Mouse (Mus musculus) forebrain, embryonic 16.5 days (tissue): ENCODE measurements at regions not wholly inside any gene's neighbourhood (a gene's known extent, or its start where the extent isn't known, plus 50 kb on each side); places are given as distances from the start of the nearest gene placed in this dataset.

Experiments
- ATAC-seq: fragments of 200-750 bp; cut with Nextera tagmentation; 2 replicates; pipeline ENCODE4 v1.8.0; 2017; ENCODE audit warnings: mild to moderate bottlenecking, moderate library complexity
- H3K27ac ChIP-seq: fragments of 300-500 bp; sonication (generic); 2 replicates; pipeline ENCODE4 v1.5.1; 2014; ENCODE audit warnings: low read length, control low read depth
- H3K27me3 ChIP-seq: fragments of 300-500 bp; sonication (generic); replicated peaks from 2 replicates; pipeline ENCODE4 v1.6.1; 2014; ENCODE audit warnings: low read length; ENCODE audit not compliant: control insufficient read depth, insufficient read depth
- H3K36me3 ChIP-seq: fragments of 300-500 bp; sonication (generic); 2 replicates; pipeline ENCODE4 v1.6.1; 2014; ENCODE audit not compliant: control insufficient read depth, insufficient read depth
- H3K4me1 ChIP-seq: fragments of 300-500 bp; sonication (generic); replicated peaks from 2 replicates; pipeline ENCODE4 v1.6.1; 2014; ENCODE audit warnings: low read length; ENCODE audit not compliant: control insufficient read depth, insufficient read depth
- H3K4me2 ChIP-seq: fragments of 300-500 bp; sonication (generic); 2 replicates; pipeline ENCODE4 v1.6.1; 2014; ENCODE audit warnings: mild to moderate bottlenecking, low read length, control low read depth
- H3K4me3 ChIP-seq: fragments of 300-500 bp; sonication (generic); replicated peaks from 2 replicates; pipeline ENCODE4 v1.5.1; 2014; ENCODE audit warnings: mild to moderate bottlenecking, low read length, control low read depth
- H3K9ac ChIP-seq: fragments of 300-500 bp; sonication (generic); replicated peaks from 2 replicates; pipeline ENCODE4 v1.6.1; 2014; ENCODE audit warnings: low read depth, low read length, control low read depth
- H3K9me3 ChIP-seq: fragments of 300-500 bp; sonication (generic); 2 replicates; pipeline ENCODE4 v1.6.1; 2016; ENCODE audit warnings: low read length; ENCODE audit not compliant: control insufficient read depth
- microRNA counts: library from miRNA; unstranded; fragments of <30 nt; microRNA quantifications from one replicate; lab custom pipeline; 2016
- microRNA-seq: library from miRNA; unstranded; fragments of <30 nt; microRNA quantifications from one replicate; pipeline ENCODE4, GENCODE M21; 2017

GRCm38 (mm10) chr1:193421414-193421813 is 51.3 kb upstream of the Camk1g start:
- ATAC-seq: no peak
- Histone ChIP-seq H3K36me3 (no peaks in the 10 kb centered on the region), H3K27me3 (peaks cover 2% of the 10 kb centered on the region; the same call in 1 of the 2 replicates), H3K4me2 (no peak overlapping the region), H3K9me3 (no peaks in the 10 kb centered on the region), H3K4me3 (no peak overlapping the region), H3K4me1 (peaks cover 22% of the 10 kb centered on the region), H3K9ac (no peak overlapping the region), H3K27ac (no peak overlapping the region)

MicroRNA genes in the stretch of these regions (microRNA counts, 519-probe panel; counts per million panel counts)
- microRNA mmu-miR-205 (lab: Ali Mortazavi, UCI): 2,341 counts per million, percentile 54 among the panel's probes with 10 or more counts

Small RNA genes in the stretch of these regions (microRNA-seq; reads per million reads assigned to microRNA genes)
- 76.1 reads per million, percentile 51 among the genes with 10 or more reads in this experiment for gene Mir205
